Mouse (Mus musculus) gastrocnemius, postnatal 4 days (tissue): ENCODE measurements around the gene Gsx2. TPM values are rescaled to one million over a fixed set of nuclear protein-coding genes. Genes with fewer than 3 reads are reported as not detected.

Source experiments
- DNase-seq, 2 experiments: peaks; one replicate each; pipeline ENCODE4 v3.0.0; 2021 to 2022; ENCODE audit warnings: low spot score in 2 of 2, mixed read lengths in 2 of 2
- long read RNA-seq, 2 experiments: library from polyadenylated mRNA; stranded (forward); transcript quantifications; one replicate each; pipeline ENCODE4 v2.0.0; 2021
- total RNA-seq, 2 experiments: library from RNA; stranded (reverse); gene quantifications; 2 replicates each; pipeline ENCODE4 v1.2.3; 2021

Gene Gsx2
- total RNA-seq = not detected
- long read RNA-seq, experiment 1 = 0 reads
- long read RNA-seq, experiment 2 = 0 reads

GRCm38 (mm10) chr5:75075383-75075941 is at the start of gene Gsx2:
Gene Gsx2 (plus strand): TSS chr5:75075601.
- no peak for DNase-seq

GRCm38 (mm10) chr5:75035475-75035874 is 39.9 kb upstream of the Gsx2 start:
- DNase-seq = no peak

GRCm38 (mm10) chr5:75039307-75039706 is 36.1 kb upstream of the Gsx2 start:
- DNase-seq = no peak

- DNase-seq = no peak
Measured at GRCm38 (mm10) chr5:75043011-75043445, 32.4 kb upstream of the Gsx2 start.

GRCm38 (mm10) chr5:75043621-75044301 is 31.6 kb upstream of the Gsx2 start:
- DNase-seq = no peak

GRCm38 (mm10) chr5:75044310-75044904 is 31.0 kb upstream of the Gsx2 start, which contains the start of gene Chic2:
Gene Chic2 (minus strand): TSS chr5:75044774.
- peak; percentile 85 to 88 for DNase-seq

GRCm38 (mm10) chr5:75045371-75045770 is 30.0 kb upstream of the Gsx2 start:
- DNase-seq = no peak

GRCm38 (mm10) chr5:75046681-75047321 is 28.6 kb upstream of the Gsx2 start:
- DNase-seq = peak in 1 of 2 experiments; percentile 61

GRCm38 (mm10) chr5:75051109-75051508 is 24.3 kb upstream of the Gsx2 start:
- no peak for DNase-seq

- no peak for DNase-seq
Measured at GRCm38 (mm10) chr5:75063177-75063576, 12.2 kb upstream of the Gsx2 start.

- DNase-seq = no peak
Measured at GRCm38 (mm10) chr5:75066715-75067114, 8.7 kb upstream of the Gsx2 start.

- no peak for DNase-seq
Measured at GRCm38 (mm10) chr5:75067125-75067756, 8.2 kb upstream of the Gsx2 start.

GRCm38 (mm10) chr5:75070132-75070531 is 5.3 kb upstream of the Gsx2 start:
- DNase-seq = no peak

- DNase-seq = no peak
Measured at GRCm38 (mm10) chr5:75070656-75071375, 4.6 kb upstream of the Gsx2 start.

- no peak for DNase-seq
Measured at GRCm38 (mm10) chr5:75071951-75072350, 3.5 kb upstream of the Gsx2 start.

- no peak for DNase-seq
Measured at GRCm38 (mm10) chr5:75072532-75072931, 2.9 kb upstream of the Gsx2 start.

GRCm38 (mm10) chr5:75073167-75073566 is 2.2 kb upstream of the Gsx2 start:
- DNase-seq = no peak

- no peak for DNase-seq
Measured at GRCm38 (mm10) chr5:75073684-75074083, 1.7 kb upstream of the Gsx2 start.

GRCm38 (mm10) chr5:75074132-75074531 is 1.3 kb upstream of the Gsx2 start:
- no peak for DNase-seq

GRCm38 (mm10) chr5:75074537-75075382 is 641 bp upstream of the Gsx2 start:
- DNase-seq = no peak
